Mouse (Mus musculus): ENCODE measurements around the gene Eya3.
"Not testable (repeated sequence)": the region's sequence is repeated elsewhere in the genome, so short reads cannot be mapped to it uniquely, and the experiment has no call there.

Eya3 gene

GRCm38 (mm10) chr4:132743992-132744911 lies 105.5 kb downstream of the Eya3 start:
- peak; percentile 57 for DNase-seq

DNA sequence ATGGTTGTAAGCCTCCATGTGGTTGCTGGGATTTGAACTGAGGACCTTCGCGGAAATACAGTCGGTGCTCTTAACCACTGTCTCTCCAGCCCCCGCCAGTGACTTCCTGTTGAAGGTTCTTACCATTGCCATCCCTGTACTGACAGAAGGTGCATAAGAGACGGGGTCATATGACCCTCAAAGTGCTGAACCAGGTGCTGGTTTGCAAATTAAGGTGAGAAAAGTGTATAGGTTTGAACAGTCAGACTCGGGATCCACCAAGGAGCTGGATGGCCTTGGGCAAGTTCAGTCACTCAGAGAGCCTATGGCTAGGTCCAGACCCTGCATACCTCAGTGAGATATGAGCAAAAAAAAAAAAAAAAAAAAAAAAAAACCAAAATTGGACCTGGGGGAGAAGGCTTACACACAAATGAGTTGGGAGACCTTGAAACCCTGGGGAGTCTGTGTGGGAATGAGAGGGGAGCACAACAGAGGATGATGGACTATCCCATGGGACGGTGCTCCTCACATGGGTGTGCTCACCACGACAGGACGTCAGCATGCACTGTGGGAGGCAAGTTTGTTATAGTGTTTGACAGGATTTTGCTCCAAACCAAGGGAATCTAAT lies 108.2 kb downstream of the Eya3 start:
- DNase-seq = no peak

DNA sequence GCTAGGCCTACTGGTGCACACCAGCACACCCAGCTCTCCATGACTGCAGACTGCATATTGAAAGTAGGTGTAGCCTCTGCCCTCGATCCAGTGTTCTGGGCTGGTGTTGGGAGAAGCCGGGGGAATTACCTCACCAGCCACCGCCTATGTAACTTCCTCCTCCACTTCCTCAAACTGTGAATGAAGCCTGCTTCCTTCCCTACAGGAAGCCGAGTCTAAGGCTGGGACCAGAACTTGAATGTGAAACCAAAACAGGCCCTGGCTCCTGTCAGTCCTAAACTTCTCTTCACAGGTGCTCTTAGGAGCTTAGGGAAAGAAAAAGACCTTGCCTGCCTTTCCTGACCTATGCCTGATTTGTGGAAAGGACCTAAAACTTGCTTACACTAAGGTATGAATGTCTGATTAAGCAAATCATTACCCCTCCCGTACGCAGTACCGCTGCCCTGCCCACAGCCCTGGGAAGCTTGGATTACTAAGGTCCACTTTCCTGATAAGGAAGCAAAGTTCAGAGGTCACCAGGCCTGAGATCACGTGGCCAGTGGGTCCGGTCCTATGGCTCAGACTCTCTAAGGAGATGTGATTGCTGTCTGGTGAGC lies 109.0 kb downstream of the Eya3 start:
- DNase-seq = no peak

DNA sequence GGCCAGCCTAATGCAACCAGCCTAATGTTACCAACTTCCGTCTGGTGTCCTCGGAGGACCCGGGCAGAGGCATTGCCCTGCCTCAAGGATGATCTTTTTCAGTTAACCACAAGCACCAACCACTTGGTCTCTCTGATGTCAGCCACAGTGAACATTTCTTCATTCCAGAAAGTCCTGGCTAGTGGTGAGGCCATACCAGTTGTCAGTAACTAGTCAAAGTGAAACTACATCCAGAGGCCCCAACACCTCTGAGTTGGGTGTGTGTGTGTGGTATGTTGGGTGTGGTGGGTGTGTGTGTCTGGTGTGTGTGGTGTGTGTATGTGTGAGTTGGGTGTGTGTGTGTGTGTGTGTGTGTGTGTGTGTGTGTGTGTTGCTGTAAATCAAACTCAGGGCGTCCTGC lies 110.0 kb downstream of the Eya3 start:
- DNase-seq = no peak

DNA sequence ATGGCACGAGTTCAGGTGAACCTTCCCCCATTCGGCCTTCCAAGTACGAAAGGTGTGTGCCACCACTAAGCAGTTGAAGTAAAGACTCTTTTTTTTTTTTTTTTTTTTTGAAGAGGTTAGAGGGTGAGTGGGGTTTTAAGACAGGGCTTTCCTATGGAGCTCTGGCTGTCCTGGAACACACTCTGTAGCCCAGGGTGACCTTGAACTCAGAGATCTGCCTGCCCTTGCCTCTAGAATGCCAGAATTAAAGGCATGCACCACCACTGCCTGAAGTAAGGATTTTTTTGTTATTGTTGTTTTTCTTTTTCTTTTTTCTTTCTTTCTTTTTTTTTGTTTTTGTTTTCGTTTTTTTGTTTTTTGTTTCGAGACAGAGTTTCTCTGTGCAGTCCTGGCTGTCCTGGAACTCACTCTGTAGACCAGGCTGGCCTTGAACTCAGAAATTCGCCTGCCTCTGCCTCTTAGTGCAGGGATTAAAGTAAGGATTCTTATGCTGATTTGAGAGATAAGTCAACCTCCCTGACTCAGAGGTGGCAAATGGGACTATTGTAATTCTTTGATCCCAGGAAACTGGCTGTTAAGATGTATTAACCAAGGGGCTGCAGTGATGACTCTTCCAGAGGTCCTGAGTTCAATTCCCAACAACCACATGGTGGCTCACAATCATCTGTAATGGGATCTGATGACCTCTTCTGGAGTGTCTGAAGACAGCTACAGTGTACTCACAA lies 110.6 kb downstream of the Eya3 start:
- no peak for DNase-seq

GRCm38 (mm10) chr4:132752992-132753391 lies 114.2 kb downstream of the Eya3 start:
- no peak for DNase-seq

DNA sequence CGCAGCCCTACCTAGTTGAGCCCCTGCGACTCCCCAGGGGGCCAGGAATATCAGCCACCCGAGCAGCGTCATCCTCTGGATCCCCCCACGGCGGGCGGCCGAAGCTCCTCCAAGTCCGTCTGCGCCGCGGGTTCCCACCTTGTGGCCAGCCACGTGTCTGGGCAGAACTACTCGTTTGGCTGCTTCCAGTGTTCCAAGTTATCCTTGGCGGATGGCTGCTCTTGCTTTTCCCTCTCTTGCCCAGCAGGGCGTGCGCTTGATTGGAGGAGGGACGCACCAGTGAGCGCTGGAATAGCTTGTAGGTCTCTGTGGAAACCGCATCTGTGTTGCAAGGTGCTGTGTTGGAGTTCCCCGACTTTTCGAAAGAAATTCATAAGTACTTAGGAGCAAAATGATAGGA lies 118.2 kb downstream of the Eya3 start, which contains the start of gene Smpdl3b:
TSS of gene Smpdl3b (minus strand) at position 279 of the 400 bp plus-strand sequence.
- peak; percentile 83 for DNase-seq

GRCm38 (mm10) chr4:132757633-132758351 lies 119.0 kb downstream of the Eya3 start:
- peak; percentile 65 for DNase-seq

DNA sequence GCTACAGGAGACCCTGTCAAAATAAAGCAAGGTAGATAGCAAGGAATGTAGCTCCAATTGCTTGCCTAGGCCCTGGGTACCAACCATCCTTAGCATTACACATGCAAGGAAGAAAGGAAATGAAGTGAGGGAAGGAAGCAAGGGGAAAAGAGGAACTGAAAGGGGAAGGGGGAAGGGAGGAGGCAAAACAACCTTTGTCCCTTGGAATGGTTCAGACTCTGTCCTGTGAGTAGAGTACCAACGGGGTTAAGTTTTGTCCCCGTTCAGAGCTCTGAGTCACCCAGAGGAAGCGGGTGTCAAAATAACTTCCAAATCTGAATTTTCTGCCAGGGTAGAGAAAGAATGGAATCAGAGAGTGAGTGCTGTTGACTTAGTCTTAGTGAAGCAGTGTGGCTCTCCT lies 121.5 kb downstream of the Eya3 start:
- no peak for DNase-seq

GRCm38 (mm10) chr4:132762602-132763001 lies 123.8 kb downstream of the Eya3 start:
- no peak for DNase-seq

DNA sequence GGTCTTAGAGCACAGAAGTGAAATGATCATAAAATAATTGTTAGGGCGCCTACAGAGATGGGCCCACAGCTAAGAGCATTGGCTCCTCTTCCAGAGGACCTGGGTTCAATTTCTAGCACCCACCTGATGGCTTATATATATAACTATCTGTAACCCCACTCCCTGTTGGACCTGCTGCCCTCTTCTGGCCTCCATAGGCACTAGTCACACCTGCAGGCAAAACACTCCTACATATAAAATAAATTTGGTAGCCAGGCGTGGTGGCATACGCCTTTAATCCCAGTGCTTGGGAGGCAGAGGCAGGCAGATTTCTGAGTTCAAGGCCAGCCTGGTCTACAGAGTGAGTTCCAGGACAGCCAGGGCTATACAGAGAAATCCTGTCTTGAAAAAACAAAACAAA lies 124.3 kb downstream of the Eya3 start:
- DNase-seq = not testable (repeated sequence)

- DNase-seq = peak; percentile 99
Observed at GRCm38 (mm10) chr4:132767914-132768876, 129.4 kb downstream of the Eya3 start, which contains the start of gene Rpa2. Gene Rpa2 (plus strand): TSS chr4:132768332.

DNA sequence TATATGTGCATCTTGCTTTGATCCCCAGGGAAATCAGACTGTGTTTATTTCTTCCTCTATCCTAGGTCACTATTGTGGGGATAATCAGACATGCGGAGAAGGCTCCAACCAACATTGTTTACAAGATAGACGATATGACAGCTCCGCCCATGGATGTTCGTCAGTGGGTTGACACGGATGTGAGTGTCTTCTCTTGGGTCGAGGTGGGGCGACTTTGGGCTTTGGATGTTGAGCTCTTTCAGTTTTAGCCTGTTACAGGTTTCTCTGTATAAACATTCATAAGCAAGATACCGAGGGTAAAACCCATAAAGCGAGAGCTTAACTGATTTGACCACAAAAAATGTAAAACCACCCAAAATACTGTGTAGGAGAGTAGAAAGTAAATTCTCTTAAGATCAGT lies 133.0 kb downstream of the Eya3 start:
- no peak for DNase-seq

Data from right cerebral cortex, adult 18-20 months (tissue).